Mouse (Mus musculus) CH12.LX (cell line): ENCODE measurements around the gene Akr1b3. TPM values are rescaled to one million over a fixed set of nuclear protein-coding genes. Genes with fewer than 3 reads are reported as not detected.
A peak's percentile ranks its signal among the peaks of the same experiment; 100 is the strongest.

Experiments used
- DNase-seq: peaks from one replicate; pipeline ENCODE4 v3.0.0-alpha.2; 2013; ENCODE audit errors: extremely low read depth
- H3K27ac ChIP-seq: 2 replicates; pipeline ENCODE4 v1.5.1; 2012; ENCODE audit warnings: low read depth, mild to moderate bottlenecking, control low read depth, moderate library complexity; ENCODE audit not compliant: insufficient read depth
- H3K27me3 ChIP-seq: replicated peaks from 2 replicates; pipeline ENCODE3; 2012; ENCODE audit warnings: inconsistent platforms
- H3K36me3 ChIP-seq, 2 experiments: replicated peaks in 1 of 2; 2 replicates each; pipeline versions ENCODE3 to v1.6.1; 2012; ENCODE audit warnings: inconsistent platforms in 1 of 2, low read length in 1 of 2, mild to moderate bottlenecking in 1 of 2, mixed read lengths in 1 of 2, moderate library complexity in 1 of 2; ENCODE audit not compliant: control insufficient read depth in 1 of 2, insufficient read depth in 1 of 2
- H3K4me1 ChIP-seq, 2 experiments: 2 replicates each; pipeline ENCODE4 v1.6.1; 2012; ENCODE audit warnings: inconsistent platforms in 1 of 2, moderate library complexity in 1 of 2; ENCODE audit not compliant: insufficient read depth in 2 of 2, control insufficient read depth in 1 of 2
- H3K4me2 ChIP-seq: 2 replicates; pipeline ENCODE4 v1.6.1; 2012; ENCODE audit warnings: low read depth, mild to moderate bottlenecking, control low read depth; ENCODE audit not compliant: poor library complexity, insufficient read depth, severe bottlenecking
- H3K4me3 ChIP-seq, 3 experiments: fragments of 150-350 bp in 1 of 3; sonication (generic) in 1 of 3; replicated peaks in 1 of 3; 2 replicates each; pipeline versions ENCODE3 to v1.5.1; 2011 to 2012; ENCODE audit warnings: low read depth in 2 of 3, low read length in 2 of 3, mild to moderate bottlenecking in 2 of 3, moderate library complexity in 2 of 3, control low read depth in 1 of 3, improper control_type of control experiment in 1 of 3, inconsistent platforms in 1 of 3, mixed read lengths in 1 of 3; ENCODE audit not compliant: poor library complexity in 1 of 3
- H3K79me2 ChIP-seq: replicated peaks from 2 replicates; pipeline ENCODE4 v1.6.1; 2012; ENCODE audit warnings: mild to moderate bottlenecking, moderate library complexity; ENCODE audit not compliant: control insufficient read depth, poor library complexity, insufficient read depth, severe bottlenecking; ENCODE audit errors: extremely low read depth
- H3K9ac ChIP-seq: 2 replicates; pipeline ENCODE4 v1.6.1; 2012; ENCODE audit warnings: low read depth, mild to moderate bottlenecking, control low read depth, moderate library complexity; ENCODE audit not compliant: insufficient read depth
- H3K9me3 ChIP-seq: replicated peaks from 2 replicates; pipeline ENCODE3; 2012; ENCODE audit warnings: low read length, inconsistent platforms, mixed read lengths
- BHLHE40 ChIP-seq: IDR thresholded peaks from 2 replicates; pipeline ENCODE4 v1.6.1; 2011; ENCODE audit warnings: mild to moderate bottlenecking, low read depth, low read length, improper control_type of control experiment
- CHD1 ChIP-seq: IDR thresholded peaks from 2 replicates; pipeline ENCODE4 v1.6.1; 2012; ENCODE audit warnings: low read depth, low read length, improper control_type of control experiment, inconsistent platforms
- CHD2 ChIP-seq: IDR thresholded peaks from 2 replicates; pipeline ENCODE4 v1.6.1; 2011; ENCODE audit warnings: low read length, improper control_type of control experiment
- CTCF ChIP-seq, 2 experiments: IDR thresholded peaks in 1 of 2; conservative IDR thresholded peaks in 1 of 2; 2 replicates each; pipeline ENCODE4 v1.5.1; 2011 to 2012; ENCODE audit warnings: low read depth in 2 of 2, low read length in 2 of 2, improper control_type of control experiment in 1 of 2, inconsistent platforms in 1 of 2, mild to moderate bottlenecking in 1 of 2, moderate library complexity in 1 of 2
- E2F4 ChIP-seq: IDR thresholded peaks from 2 replicates; pipeline ENCODE4 v1.6.1; 2011; ENCODE audit warnings: low read depth, low read length, improper control_type of control experiment; ENCODE audit not compliant: insufficient replicate concordance
- ELF1 ChIP-seq: IDR thresholded peaks from 2 replicates; pipeline ENCODE4 v1.6.1; 2014; ENCODE audit warnings: low read depth, mild to moderate bottlenecking, inconsistent platforms, low read length, improper control_type of control experiment
- EP300 ChIP-seq: IDR thresholded peaks from 2 replicates; pipeline ENCODE4 v1.6.1; 2011; ENCODE audit warnings: low read length, improper control_type of control experiment
- ETS1 ChIP-seq: conservative IDR thresholded peaks from 2 replicates; pipeline ENCODE4 v1.6.1; 2012; ENCODE audit warnings: low read depth, mild to moderate bottlenecking, inconsistent platforms, low read length, improper control_type of control experiment, moderate library complexity
- GABPA ChIP-seq: IDR thresholded peaks from 2 replicates; pipeline ENCODE4 v1.6.1; 2012; ENCODE audit warnings: low read depth, low read length, improper control_type of control experiment, inconsistent platforms; ENCODE audit not compliant: insufficient replicate concordance
- HCFC1 ChIP-seq: IDR thresholded peaks from 2 replicates; pipeline ENCODE4 v1.6.1; 2012; ENCODE audit warnings: low read depth, mild to moderate bottlenecking, inconsistent platforms, low read length, improper control_type of control experiment
- IRF4 ChIP-seq: IDR thresholded peaks from 2 replicates; pipeline ENCODE4 v1.6.1; 2014; ENCODE audit warnings: low read depth, mild to moderate bottlenecking, inconsistent platforms, low read length, improper control_type of control experiment
- JUND ChIP-seq: conservative IDR thresholded peaks from 2 replicates; pipeline ENCODE4 v1.6.1; 2011; ENCODE audit warnings: low read depth, low read length, improper control_type of control experiment
- KAT2A ChIP-seq: IDR thresholded peaks from 2 replicates; pipeline ENCODE4 v1.6.1; 2012; ENCODE audit warnings: low read length, improper control_type of control experiment, inconsistent platforms; ENCODE audit not compliant: insufficient replicate concordance
- MAFK ChIP-seq: IDR thresholded peaks from 2 replicates; pipeline ENCODE4 v1.6.1; 2011; ENCODE audit warnings: low read length, improper control_type of control experiment; ENCODE audit not compliant: insufficient replicate concordance
- MAX ChIP-seq: IDR thresholded peaks from 2 replicates; pipeline ENCODE4 v1.6.1; 2011; ENCODE audit warnings: low read length, improper control_type of control experiment
- MAZ ChIP-seq: IDR thresholded peaks from 2 replicates; pipeline ENCODE4 v1.6.1; 2012; ENCODE audit warnings: low read depth, mild to moderate bottlenecking, inconsistent platforms, low read length, improper control_type of control experiment, moderate library complexity
- MEF2A ChIP-seq: IDR thresholded peaks from 2 replicates; pipeline ENCODE4 v1.6.1; 2014; ENCODE audit warnings: low read depth, mild to moderate bottlenecking, inconsistent platforms, low read length, improper control_type of control experiment, borderline replicate concordance
- MXI1 ChIP-seq: IDR thresholded peaks from 2 replicates; pipeline ENCODE4 v1.6.1; 2011; ENCODE audit warnings: mild to moderate bottlenecking, low read depth, low read length, improper control_type of control experiment
- MYC ChIP-seq: IDR thresholded peaks from 2 replicates; pipeline ENCODE4 v1.6.1; 2011; ENCODE audit warnings: low read depth, mild to moderate bottlenecking, improper control_type of control experiment, low read length
- NELFE ChIP-seq: IDR thresholded peaks from 2 replicates; pipeline ENCODE4 v1.6.1; 2011; ENCODE audit warnings: low read depth, low read length, improper control_type of control experiment
- NRF1 ChIP-seq: IDR thresholded peaks from 2 replicates; pipeline ENCODE4 v1.6.1; 2014; ENCODE audit warnings: low read depth, mild to moderate bottlenecking, inconsistent platforms, low read length, improper control_type of control experiment, moderate library complexity
- PAX5 ChIP-seq: IDR thresholded peaks from 2 replicates; pipeline ENCODE4 v1.6.1; 2012; ENCODE audit warnings: low read length, inconsistent platforms, mixed read lengths
- POLR2A ChIP-seq: IDR thresholded peaks from 2 replicates; pipeline ENCODE4 v1.6.1; 2011; ENCODE audit warnings: low read depth, mild to moderate bottlenecking, improper control_type of control experiment, low read length
- POLR2AphosphoS2 ChIP-seq: IDR thresholded peaks from 2 replicates; pipeline ENCODE4 v1.6.1; 2011; ENCODE audit warnings: low read depth, low read length, improper control_type of control experiment
- RAD21 ChIP-seq: IDR thresholded peaks from 2 replicates; pipeline ENCODE4 v1.6.1; 2011; ENCODE audit warnings: low read depth, mild to moderate bottlenecking, low read length, improper control_type of control experiment, moderate library complexity
- RCOR1 ChIP-seq: conservative IDR thresholded peaks from 2 replicates; pipeline ENCODE4 v1.6.1; 2012; ENCODE audit warnings: low read depth, mild to moderate bottlenecking, inconsistent platforms, low read length, improper control_type of control experiment
- SIN3A ChIP-seq: IDR thresholded peaks from 2 replicates; pipeline ENCODE4 v1.6.1; 2012; ENCODE audit warnings: low read length, improper control_type of control experiment, inconsistent platforms
- SMC3 ChIP-seq: IDR thresholded peaks from 2 replicates; pipeline ENCODE4 v1.6.1; 2011; ENCODE audit warnings: low read depth, low read length, improper control_type of control experiment
- TBP ChIP-seq: conservative IDR thresholded peaks from 2 replicates; pipeline ENCODE4 v1.6.1; 2011; ENCODE audit warnings: low read depth, low read length, improper control_type of control experiment
- TCF12 ChIP-seq: IDR thresholded peaks from 2 replicates; pipeline ENCODE4 v1.6.1; 2014; ENCODE audit warnings: low read depth, mild to moderate bottlenecking, inconsistent platforms, low read length, improper control_type of control experiment
- UBTF ChIP-seq: IDR thresholded peaks from 2 replicates; pipeline ENCODE4 v1.6.1; 2012; ENCODE audit warnings: low read depth, mild to moderate bottlenecking, inconsistent platforms, low read length, improper control_type of control experiment, moderate library complexity
- USF1 ChIP-seq: IDR thresholded peaks from 2 replicates; pipeline ENCODE4 v1.6.1; 2014; ENCODE audit warnings: low read depth, mild to moderate bottlenecking, inconsistent platforms, low read length, improper control_type of control experiment
- USF2 ChIP-seq: conservative IDR thresholded peaks from 2 replicates; pipeline ENCODE4 v1.6.1; 2011; ENCODE audit warnings: low read depth, low read length, improper control_type of control experiment
- ZC3H11A ChIP-seq: IDR thresholded peaks from 2 replicates; pipeline ENCODE4 v1.6.1; 2012; ENCODE audit warnings: low read depth, mild to moderate bottlenecking, inconsistent platforms, low read length, improper control_type of control experiment
- ZKSCAN1 ChIP-seq: IDR thresholded peaks from 2 replicates; pipeline ENCODE4 v1.6.1; 2012; ENCODE audit warnings: low read depth, inconsistent platforms, low read length, improper control_type of control experiment, borderline replicate concordance
- ZMIZ1 ChIP-seq: IDR thresholded peaks from 2 replicates; pipeline ENCODE4 v1.6.1; 2012; ENCODE audit warnings: low read depth, mild to moderate bottlenecking, inconsistent platforms, low read length, improper control_type of control experiment
- ZNF384 ChIP-seq: IDR thresholded peaks from 2 replicates; pipeline ENCODE4 v1.6.1; 2012; ENCODE audit warnings: low read depth, low read length, improper control_type of control experiment, inconsistent platforms
- dilution Hi-C: fragments of 300-500 bp; cut with MboI; formaldehyde crosslinking; loops from 2 replicates; pipeline ENCODE4 v1.14.3; 2020; ENCODE audit warnings: low sequenced_read_pairs; ENCODE audit not compliant: extremely low pct_unique_long_range_greater_than_20kb, extremely low pct_ligation_motif_present
- in situ Hi-C: fragments of 300-500 bp; cut with MboI; formaldehyde crosslinking; loops from 3 replicates; pipeline ENCODE4 v1.14.3; 2019; ENCODE audit warnings: low sequenced_read_pairs, low pct_ligation_motif_present, low pct_unique_long_range_greater_than_20kb, mixed read lengths
- polyA plus RNA-seq: library from polyadenylated mRNA; unstranded; fragments of >175 nt; gene quantifications from 2 replicates; pipeline ENCODE4 v1.2.1, GENCODE M21; 2012; ENCODE audit warnings: low read depth; ENCODE audit not compliant: insufficient read length
- total RNA-seq, 2 experiments: library from RNA; depleted of rRNA; stranded (reverse); fragments of 300-350 nt in 1 of 2; fragments of >200 nt in 1 of 2; gene quantifications; 2 replicates each; pipeline ENCODE4 v1.2.3; 2012 to 2014

Gene Akr1b3
- total RNA-seq (2012; rRNA removed) (313 and 382 TPM in 2 replicates), total RNA-seq (2014; rRNA removed) (257 and 264 TPM in 2 replicates), polyA plus RNA-seq (344 and 359 TPM in 2 replicates)

- DNase-seq = peak; percentile 97
- in situ Hi-C loops = no loop called here
- no peaks in the 10 kb centered on the region for H3K27me3 ChIP-seq
- peak within 1 kb of the TSS; percentile 88 for H3K4me2 ChIP-seq
- H3K79me2 ChIP-seq = peaks cover 44% of the 10 kb centered on the region
- dilution Hi-C loops = no loop called here
- H3K4me1 ChIP-seq = peaks cover 7 to 41% of the 10 kb centered on the region in 2 experiments; a peak in 3 of 4 replicates
- peak within 1 kb of the TSS; percentile 65 to 97 (median 91) for H3K4me3 ChIP-seq
- H3K27ac ChIP-seq = peak within 1 kb of the TSS; percentile 35; the same call in 1 of the 2 replicates
- H3K9me3 ChIP-seq = peaks cover 3% of the 10 kb centered on the region
- peaks cover 6 to 37% of the 10 kb centered on the region in 2 experiments for H3K36me3 ChIP-seq
- peak within 1 kb of the TSS; percentile 94 for H3K9ac ChIP-seq
- TF ChIP-seq RCOR1 (peak; percentile 61; the same call in 1 of the 2 replicates), GABPA (no peak), USF2 (peak; percentile 45), MAX (peak; percentile 98), MXI1 (peak; percentile 98), CHD1 (no peak; the same call in 1 of the 2 replicates), PAX5 (no peak), ETS1 (peak; percentile 87), E2F4 (no peak), UBTF (0 out of 2 replicates have a peak, but pooled peaks have one; percentile 44), POLR2A (peak; percentile 95), ZC3H11A (no peak), RAD21 (peak; percentile 1; the same call in 1 of the 2 replicates), EP300 (no peak; the same call in 1 of the 2 replicates), ELF1 (peak; percentile 83), ZKSCAN1 (no peak), NRF1 (peak; percentile 37; the same call in 1 of the 2 replicates), NELFE (peak; percentile 83), TCF12 (no peak; the same call in none of the 2 replicates), HCFC1 (peak; percentile 60), ZMIZ1 (peak; percentile 90), POLR2AphosphoS2 (peak; percentile 89; the same call in 1 of the 2 replicates), CTCF (conservative IDR thresholded peaks at IDR 0.05 in 1 of 2, IDR thresholded peaks at IDR 0.05 in 1 of 2; ENCODE audit: low read depth in 2 of 2, low read length in 2 of 2) (peak in 1 of 2 experiments; percentile 54; a peak in 2 of 4 replicates), BHLHE40 (peak; percentile 91), SMC3 (no peak), TBP (peak; percentile 94), MYC (peak; percentile 97), SIN3A (peak; percentile 98), USF1 (peak; percentile 45), JUND (no peak), MAFK (no peak), KAT2A (0 out of 2 replicates have a peak, but pooled peaks have one; percentile 6), ZNF384 (no peak), CHD2 (peak; percentile 45; the same call in 1 of the 2 replicates), MAZ (0 out of 2 replicates have a peak, but pooled peaks have one; percentile 14), MEF2A (peak; percentile 82), IRF4 (peak; percentile 86)
Measured at GRCm38 (mm10) chr6:34316854-34317771, at the start of gene Akr1b3. Gene Akr1b3, minus strand, starts transcription at chr6:34317478.
